Mouse (Mus musculus): ENCODE results near the gene Pik3ap1. TPM values are rescaled to one million over a fixed set of nuclear protein-coding genes. Genes with fewer than 3 reads are reported as not detected.
A peak's percentile ranks its signal among the peaks of the same experiment; 100 is the strongest.

Gene Pik3ap1
- polyA plus RNA-seq, 1 experiment from 2014 or later, result 5.7 TPM

- no peak overlapping the region for H3K4me3 ChIP-seq (ENCODE audit: low read length)
- no peak overlapping the region for H3K4me2 ChIP-seq (ENCODE audit: low read depth, low read length)
- no peak overlapping the region for H3K27ac ChIP-seq (ENCODE audit: low read length)
- 61% methylated on average over 8 of the region's 8 CpGs for WGBS
- peaks cover 16% of the 10 kb centered on the region for H3K4me1 ChIP-seq (ENCODE audit: control insufficient read depth, insufficient read depth, low read length)
- no peak overlapping the region for H3K9ac ChIP-seq (ENCODE audit: low read depth, low read length)
- ATAC-seq, result no peak
- no peaks in the 10 kb centered on the region for H3K36me3 ChIP-seq (ENCODE audit: control insufficient read depth, insufficient read depth, low read length)
- no peaks in the 10 kb centered on the region for H3K9me3 ChIP-seq (ENCODE audit: control insufficient read depth, low read length)
- H3K27me3 ChIP-seq (replicated peaks; ENCODE audit: control insufficient read depth, insufficient read depth, low read length), result no peaks in the 10 kb centered on the region
Observed at GRCm38 (mm10) chr19:41279724-41280244, 105.1 kb downstream of the Pik3ap1 start.

GRCm38 (mm10) chr19:41278606-41279005, 106.3 kb downstream of the Pik3ap1 start:
- 85% methylated on average over 7 of the region's 7 CpGs for WGBS
- no peaks in the 10 kb centered on the region for H3K9me3 ChIP-seq (ENCODE audit: control insufficient read depth, low read length)
- no peak overlapping the region for H3K4me2 ChIP-seq (ENCODE audit: low read depth, low read length)
- ATAC-seq, result no peak
- no peak overlapping the region for H3K4me3 ChIP-seq (ENCODE audit: low read length)
- H3K4me1 ChIP-seq (ENCODE audit: control insufficient read depth, insufficient read depth, low read length), result peaks cover 9% of the 10 kb centered on the region
- no peak overlapping the region for H3K9ac ChIP-seq (ENCODE audit: low read depth, low read length)
- H3K27me3 ChIP-seq (replicated peaks; ENCODE audit: control insufficient read depth, insufficient read depth, low read length), result no peaks in the 10 kb centered on the region
- H3K36me3 ChIP-seq (ENCODE audit: control insufficient read depth, insufficient read depth, low read length), result no peaks in the 10 kb centered on the region
- H3K27ac ChIP-seq (ENCODE audit: low read length), result no peak overlapping the region

- H3K4me2 ChIP-seq (ENCODE audit: low read depth, low read length), result no peak overlapping the region
- H3K4me1 ChIP-seq (ENCODE audit: control insufficient read depth, insufficient read depth, low read length), result no peaks in the 10 kb centered on the region
- H3K4me3 ChIP-seq (ENCODE audit: low read length), result no peak overlapping the region
- 36% methylated on average over 3 of the region's 3 CpGs for WGBS
- ATAC-seq, result peak; percentile 78
- H3K36me3 ChIP-seq (ENCODE audit: control insufficient read depth, insufficient read depth, low read length), result no peaks in the 10 kb centered on the region
- H3K9me3 ChIP-seq (ENCODE audit: control insufficient read depth, low read length), result no peaks in the 10 kb centered on the region
- H3K27ac ChIP-seq (ENCODE audit: low read length), result no peak overlapping the region
- no peaks in the 10 kb centered on the region for H3K27me3 ChIP-seq (replicated peaks; ENCODE audit: control insufficient read depth, insufficient read depth, low read length)
- no peak overlapping the region for H3K9ac ChIP-seq (ENCODE audit: low read depth, low read length)
Observed at GRCm38 (mm10) chr19:41275588-41275987, 109.3 kb downstream of the Pik3ap1 start.

GRCm38 (mm10) chr19:41270906-41271305, 114.0 kb downstream of the Pik3ap1 start:
- no peak for ATAC-seq
- Histone ChIP-seq H3K9me3 (ENCODE audit: control insufficient read depth, low read length) (no peaks in the 10 kb centered on the region), H3K4me1 (ENCODE audit: control insufficient read depth, insufficient read depth, low read length) (no peaks in the 10 kb centered on the region), H3K27ac (ENCODE audit: low read length) (no peak overlapping the region), H3K4me2 (ENCODE audit: low read depth, low read length) (no peak overlapping the region), H3K9ac (ENCODE audit: low read depth, low read length) (no peak overlapping the region), H3K4me3 (ENCODE audit: low read length) (no peak overlapping the region), H3K36me3 (ENCODE audit: control insufficient read depth, insufficient read depth, low read length) (no peaks in the 10 kb centered on the region), H3K27me3 (replicated peaks; ENCODE audit: control insufficient read depth, insufficient read depth, low read length) (no peaks in the 10 kb centered on the region)
- WGBS, result 76% methylated on average over 7 of the region's 7 CpGs

- Histone ChIP-seq H3K4me1 (ENCODE audit: control insufficient read depth, insufficient read depth, low read length) (no peaks in the 10 kb centered on the region), H3K4me2 (ENCODE audit: low read depth, low read length) (no peak overlapping the region), H3K9me3 (ENCODE audit: control insufficient read depth, low read length) (no peaks in the 10 kb centered on the region), H3K27me3 (replicated peaks; ENCODE audit: control insufficient read depth, insufficient read depth, low read length) (no peaks in the 10 kb centered on the region), H3K9ac (ENCODE audit: low read depth, low read length) (no peak overlapping the region), H3K4me3 (ENCODE audit: low read length) (no peak overlapping the region), H3K36me3 (ENCODE audit: control insufficient read depth, insufficient read depth, low read length) (no peaks in the 10 kb centered on the region), H3K27ac (ENCODE audit: low read length) (no peak overlapping the region)
- peak; percentile 42; the same call in 1 of the 2 replicates for ATAC-seq
- WGBS, result 59% methylated on average over 9 of the region's 9 CpGs
Observed at GRCm38 (mm10) chr19:41270151-41270727, 114.7 kb downstream of the Pik3ap1 start.

- Histone ChIP-seq H3K9ac (ENCODE audit: low read depth, low read length) (no peak overlapping the region), H3K4me1 (ENCODE audit: control insufficient read depth, insufficient read depth, low read length) (peaks cover 7% of the 10 kb centered on the region), H3K9me3 (ENCODE audit: control insufficient read depth, low read length) (no peaks in the 10 kb centered on the region), H3K27ac (ENCODE audit: low read length) (no peak overlapping the region), H3K4me3 (ENCODE audit: low read length) (no peak overlapping the region), H3K36me3 (ENCODE audit: control insufficient read depth, insufficient read depth, low read length) (no peaks in the 10 kb centered on the region), H3K27me3 (replicated peaks; ENCODE audit: control insufficient read depth, insufficient read depth, low read length) (no peaks in the 10 kb centered on the region), H3K4me2 (ENCODE audit: low read depth, low read length) (no peak overlapping the region)
- WGBS, result 59% methylated on average over 8 of the region's 8 CpGs
- no peak for ATAC-seq
Observed at GRCm38 (mm10) chr19:41266251-41266901, 118.5 kb downstream of the Pik3ap1 start.

- Histone ChIP-seq H3K4me3 (ENCODE audit: low read length) (peak overlapping the region; percentile 95), H3K27me3 (replicated peaks; ENCODE audit: control insufficient read depth, insufficient read depth, low read length) (no peaks in the 10 kb centered on the region), H3K9me3 (ENCODE audit: control insufficient read depth, low read length) (no peaks in the 10 kb centered on the region), H3K27ac (ENCODE audit: low read length) (peak overlapping the region; percentile 98), H3K36me3 (ENCODE audit: control insufficient read depth, insufficient read depth, low read length) (no peaks in the 10 kb centered on the region), H3K4me2 (ENCODE audit: low read depth, low read length) (peak overlapping the region; percentile 60), H3K9ac (ENCODE audit: low read depth, low read length) (peak overlapping the region; percentile 96), H3K4me1 (ENCODE audit: control insufficient read depth, insufficient read depth, low read length) (peaks cover 25% of the 10 kb centered on the region)
- ATAC-seq, result peak; percentile 10
- 24% methylated on average over 13 of the region's 13 CpGs for WGBS
Observed at GRCm38 (mm10) chr19:41264331-41264799, 120.5 kb downstream of the Pik3ap1 start.

GRCm38 (mm10) chr19:41263630-41264295, 121.1 kb downstream of the Pik3ap1 start, which contains the start of gene Tm9sf3:
TSS of gene Tm9sf3 (minus strand) at chr19:41263997.
- H3K27ac ChIP-seq (ENCODE audit: low read length), result peak within 1 kb of the TSS; percentile 98
- no peaks in the 10 kb centered on the region for H3K27me3 ChIP-seq (replicated peaks; ENCODE audit: control insufficient read depth, insufficient read depth, low read length)
- H3K9me3 ChIP-seq (ENCODE audit: control insufficient read depth, low read length), result no peaks in the 10 kb centered on the region
- H3K4me3 ChIP-seq (ENCODE audit: low read length), result peak within 1 kb of the TSS; percentile 95
- no peaks in the 10 kb centered on the region for H3K36me3 ChIP-seq (ENCODE audit: control insufficient read depth, insufficient read depth, low read length)
- ATAC-seq, result peak; percentile 91
- peak within 1 kb of the TSS; percentile 96 for H3K9ac ChIP-seq (ENCODE audit: low read depth, low read length)
- H3K4me1 ChIP-seq (ENCODE audit: control insufficient read depth, insufficient read depth, low read length), result peaks cover 27% of the 10 kb centered on the region
- under 1% methylated on average over 72 of the region's 98 CpGs for WGBS
- H3K4me2 ChIP-seq (ENCODE audit: low read depth, low read length), result peak within 1 kb of the TSS; percentile 60

Data from intestine, embryonic 16.5 days (tissue).